Mouse (Mus musculus): Measurements from ENCODE around the gene Thoc6.

DNA sequence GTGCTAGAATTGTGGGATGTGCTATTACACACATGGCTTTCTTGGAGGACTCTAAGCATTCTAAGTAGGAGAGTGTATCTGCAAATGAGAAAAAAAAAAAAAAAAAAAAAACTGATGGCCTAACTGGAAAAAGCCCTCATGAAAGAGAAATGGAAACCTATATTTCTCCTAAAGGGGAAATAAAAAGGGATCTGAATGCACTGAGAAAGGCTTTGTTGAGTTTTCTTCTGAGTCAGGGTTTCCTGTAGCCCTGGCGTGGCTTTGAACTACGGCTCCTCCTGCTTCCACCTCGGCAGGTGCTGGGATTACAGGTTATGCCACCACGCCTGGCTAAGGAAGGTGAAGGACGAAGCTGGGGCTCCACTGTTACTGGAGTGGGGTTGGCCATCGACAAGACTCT, 19.7 kb downstream of the Thoc6 start:
- TF ChIP-seq CTCF (IDR thresholded peaks at IDR 0.05; ENCODE audit: low read depth, low read length), result no peak
- TF ChIP-seq TAL1 (conservative IDR thresholded peaks at IDR 0.05; ENCODE audit: low read depth, low read length), result no peak
- no peak for TF ChIP-seq GATA1 (IDR thresholded peaks at IDR 0.05; ENCODE audit: borderline replicate concordance, low read length)
- TF ChIP-seq GATA2 (IDR thresholded peaks at IDR 0.05; ENCODE audit: borderline replicate concordance, low read depth, low read length), result no peak
- TF ChIP-seq POLR2AphosphoS5 (IDR thresholded peaks at IDR 0.05; ENCODE audit: insufficient replicate concordance, low read depth, low read length), result no peak

Measured in G1E (cell line).